Mouse (Mus musculus) monocyte, adult 5-6 weeks (primary cell): ENCODE results near the gene Cpxm1. TPM values are rescaled to one million over a fixed set of nuclear protein-coding genes. Genes with fewer than 3 reads are reported as not detected.
"Not testable (repeated sequence)": the region's sequence is repeated elsewhere in the genome, so short reads cannot be mapped to it uniquely, and the experiment has no call there.

Source experiments
- ATAC-seq: fragments of 153-309, 156-312 bp; replicated peaks from 2 replicates; pipeline ENCODE4 v1.8.0; 2017; ENCODE audit warnings: mild to moderate bottlenecking; ENCODE audit not compliant: low TSS enrichment, insufficient number of reproducible peaks, severe bottlenecking, poor library complexity, low FRiP score
- total RNA-seq: library from RNA; stranded (forward); fragments of 200-1000, 200-491, 200-594 nt; gene quantifications from 3 replicates; pipeline ENCODE4 v1.2.3, GENCODE M21; 2017

Cpxm1 gene
- total RNA-seq, 1 experiment from 2014 or later: 0.67 TPM

DNA sequence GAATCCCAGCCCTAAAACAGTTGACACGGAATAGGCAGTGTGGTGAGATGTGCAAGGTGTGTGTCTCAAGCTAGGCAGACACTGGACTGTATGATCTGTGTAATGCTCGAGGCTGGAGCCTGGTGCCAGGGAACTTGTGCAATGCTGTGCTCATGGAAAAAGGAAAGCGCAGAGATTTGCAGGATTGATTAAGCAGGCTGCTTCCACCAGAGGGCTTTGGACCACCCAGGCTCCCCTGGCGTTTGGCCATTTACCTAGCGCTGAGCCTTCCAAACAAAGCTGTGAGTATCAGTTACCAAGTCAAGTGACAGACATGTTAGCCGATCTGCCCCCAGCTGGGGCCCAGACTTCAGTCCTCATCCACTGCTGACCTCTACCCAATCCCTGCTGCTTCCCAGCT lies 10.8 kb upstream of the Cpxm1 start:
- no peak for ATAC-seq

GRCm38 (mm10) chr2:130406178-130406577 lies 8.8 kb upstream of the Cpxm1 start, which contains the start of gene Tmem239:
TSS of gene Tmem239 (plus strand) at chr2:130406478.
- no peak for ATAC-seq

DNA sequence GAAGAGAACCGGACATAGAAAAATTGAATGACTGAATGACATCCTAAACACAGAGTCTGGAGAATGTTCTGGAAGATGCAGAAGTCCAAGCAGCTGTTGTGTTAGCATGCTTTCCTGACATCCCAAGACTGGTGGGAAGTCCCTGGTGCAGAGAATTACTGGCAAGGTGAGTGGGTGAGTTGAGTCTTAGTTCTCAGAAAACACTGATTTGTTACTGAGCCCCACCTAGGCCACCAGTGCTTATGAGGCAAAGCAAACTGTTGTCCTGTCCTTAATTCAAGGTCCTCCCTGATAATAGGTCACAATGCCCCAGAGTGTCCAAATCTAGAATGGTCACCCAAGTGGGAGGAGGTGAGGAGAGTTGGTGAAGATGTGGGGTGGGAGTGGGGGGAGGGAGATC lies 7.6 kb upstream of the Cpxm1 start, which contains the start of the genes Gm28372 and 1700020A23Rik:
Gene Gm28372, plus strand, starts transcription at position 301 of the 400 bp plus-strand sequence.
Gene 1700020A23Rik, plus strand, starts transcription at position 321 of the 400 bp plus-strand sequence.
- no peak for ATAC-seq

- no peak for ATAC-seq
These were observed 4.5 kb upstream of the Cpxm1 start for GRCm38 (mm10) chr2:130401891-130402290.

DNA sequence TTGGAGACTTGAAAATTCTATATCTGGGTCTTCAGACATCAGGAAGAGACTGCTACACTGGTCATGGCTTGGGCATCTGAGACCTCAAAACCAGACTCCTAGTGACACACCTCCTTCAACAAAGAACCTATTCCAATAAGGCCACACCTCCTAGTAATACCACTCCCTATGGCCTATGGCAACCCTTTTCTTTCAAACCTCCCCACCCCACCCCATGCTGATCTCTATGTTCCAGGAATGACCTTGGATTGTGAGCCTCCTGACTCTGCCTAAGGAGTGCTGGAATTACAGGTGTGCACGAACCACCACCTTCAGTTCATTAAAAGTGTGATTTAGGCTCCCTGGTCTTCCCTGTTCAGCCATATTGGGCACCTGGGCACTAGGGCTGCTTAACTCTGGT lies 2.7 kb upstream of the Cpxm1 start:
- no peak for ATAC-seq

DNA sequence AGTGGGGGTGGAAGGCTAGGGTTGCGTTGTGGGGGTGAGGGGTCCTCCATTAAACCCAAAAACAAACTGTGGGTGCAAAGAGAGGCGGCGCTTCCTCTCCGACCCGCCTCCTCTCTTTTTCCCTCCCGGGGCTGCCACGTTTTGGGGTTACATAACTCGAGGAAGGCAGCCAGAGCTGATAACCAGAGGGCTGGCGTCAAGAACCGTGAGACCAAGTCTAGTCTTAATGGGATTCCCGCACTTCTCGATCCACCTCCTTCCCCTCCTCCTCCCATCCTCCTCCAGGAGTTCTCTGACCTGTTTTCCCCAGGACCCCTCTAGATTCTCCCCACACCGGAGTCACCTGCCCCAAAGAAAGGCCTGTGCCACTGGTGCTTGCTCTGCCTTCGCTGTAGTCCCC lies 717 bp upstream of the Cpxm1 start:
- ATAC-seq: no peak

DNA sequence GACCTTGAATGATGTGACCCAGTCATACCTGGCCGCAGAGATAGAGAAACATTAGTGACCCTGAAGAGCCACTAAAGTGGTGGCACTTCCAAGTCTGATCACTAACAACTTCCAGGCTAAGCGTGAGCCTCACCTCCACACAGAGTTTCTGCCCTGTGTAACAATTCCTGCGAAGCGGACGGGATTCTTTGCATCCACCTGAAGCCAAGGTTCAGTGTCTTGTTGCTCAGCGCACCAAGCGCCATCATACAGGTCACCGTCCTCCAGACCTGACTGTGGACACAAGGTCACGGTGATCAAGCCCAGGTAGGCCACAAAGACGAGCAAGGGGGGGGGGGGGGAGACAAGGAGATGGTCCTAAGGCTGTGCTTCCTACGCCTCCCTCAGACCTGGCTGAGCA lies 1.7 kb downstream of the Cpxm1 start:
- ATAC-seq: no peak

GRCm38 (mm10) chr2:130392836-130393235 lies 4.5 kb downstream of the Cpxm1 start:
- no peak for ATAC-seq

GRCm38 (mm10) chr2:130390993-130391625 lies 6.3 kb downstream of the Cpxm1 start:
- no peak for ATAC-seq

- no peak for ATAC-seq
These were observed 8.6 kb downstream of the Cpxm1 start for GRCm38 (mm10) chr2:130388796-130389195.

- no peak for ATAC-seq
These were observed 11.2 kb downstream of the Cpxm1 start for GRCm38 (mm10) chr2:130386212-130386611.

GRCm38 (mm10) chr2:130383895-130384294 lies 13.5 kb downstream of the Cpxm1 start:
- ATAC-seq: no peak

DNA sequence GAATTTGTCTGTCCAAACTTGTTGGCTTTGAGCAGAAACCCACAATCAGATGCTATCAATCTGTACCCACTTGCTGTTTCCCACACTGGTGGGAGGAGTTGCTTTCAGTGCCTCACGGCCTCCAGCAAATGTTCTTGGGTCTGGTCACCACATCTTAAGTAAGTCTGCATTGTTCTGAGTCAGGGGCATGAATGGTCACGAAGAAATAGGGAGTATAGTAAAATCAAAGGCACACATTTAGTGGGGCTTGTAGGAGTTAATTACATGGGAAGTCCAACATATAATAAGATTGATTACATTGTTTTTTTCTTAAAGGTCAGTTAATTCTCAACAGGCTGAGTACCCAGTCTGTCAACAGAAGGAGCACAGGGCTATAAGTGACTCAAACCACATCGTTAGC lies 14.2 kb downstream of the Cpxm1 start:
- ATAC-seq: no peak

- ATAC-seq: no peak
These were observed 22.4 kb downstream of the Cpxm1 start for GRCm38 (mm10) chr2:130374951-130375350.

DNA sequence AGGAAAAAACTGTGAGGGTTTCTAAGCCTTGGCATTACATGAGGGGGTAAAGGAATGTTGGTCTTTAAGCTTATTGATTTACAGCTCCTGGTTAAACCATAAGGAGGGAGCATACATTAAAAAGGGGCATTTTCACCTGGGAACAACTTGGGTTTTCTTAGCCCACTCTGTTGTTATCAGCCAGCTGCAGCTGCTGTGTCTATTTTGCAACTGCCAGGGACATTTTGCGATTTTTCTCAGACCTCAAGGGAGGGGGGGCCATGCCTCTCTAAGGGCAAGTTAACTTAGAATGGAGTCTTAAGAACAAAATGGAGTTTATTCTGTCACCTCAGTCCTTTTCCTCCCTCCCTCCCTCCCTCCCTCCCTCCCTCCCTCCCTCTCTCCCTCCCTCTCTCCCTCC lies 24.3 kb downstream of the Cpxm1 start:
- not testable (repeated sequence) for ATAC-seq

DNA sequence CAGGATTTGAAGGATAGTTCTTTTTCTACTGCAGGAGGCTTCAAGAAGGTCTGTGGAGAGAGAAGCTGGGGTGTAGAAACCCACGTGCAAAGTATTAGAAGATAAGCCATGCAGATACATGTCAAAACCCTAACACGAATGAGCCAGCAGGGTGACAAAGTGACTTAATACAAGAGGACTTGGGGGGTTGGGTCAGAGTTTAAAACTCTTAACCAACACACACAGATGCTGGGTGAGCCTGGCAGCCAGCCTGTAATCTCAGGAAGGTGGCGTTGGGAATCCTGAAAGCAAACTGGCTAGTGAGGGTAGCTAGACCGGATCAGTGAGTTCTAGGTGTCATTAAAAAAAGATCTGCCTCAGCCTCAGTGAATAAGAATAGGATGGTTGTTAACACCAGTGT lies 30.0 kb downstream of the Cpxm1 start:
- ATAC-seq: no peak

- no peak for ATAC-seq
These were observed 31.9 kb downstream of the Cpxm1 start for GRCm38 (mm10) chr2:130365211-130366094.

DNA sequence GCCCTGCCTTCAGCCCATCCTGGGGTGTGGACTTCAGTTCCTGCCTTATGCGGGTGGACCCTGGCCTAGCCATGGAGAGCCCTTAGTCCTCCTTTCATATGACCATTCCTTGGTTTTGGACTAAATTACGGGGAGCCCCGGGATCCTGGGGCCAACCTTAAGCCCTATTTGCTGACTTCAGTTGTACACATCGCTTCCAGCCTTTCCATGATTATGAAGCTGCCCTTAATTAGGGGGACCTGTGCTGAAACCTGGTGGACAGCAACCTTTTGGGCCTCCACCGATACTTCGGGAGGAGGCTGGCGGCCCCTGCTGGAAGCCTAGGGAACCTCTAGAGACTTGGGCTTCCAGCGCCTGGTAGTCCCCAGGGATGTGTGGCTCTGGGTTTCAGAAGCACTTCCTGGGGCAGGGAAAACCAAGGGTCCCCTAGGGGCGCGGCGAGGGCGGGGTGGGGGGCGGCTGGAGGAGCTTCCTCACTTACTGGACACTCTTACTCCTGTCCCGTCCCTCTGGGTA lies 34.8 kb downstream of the Cpxm1 start:
- ATAC-seq: no peak

DNA sequence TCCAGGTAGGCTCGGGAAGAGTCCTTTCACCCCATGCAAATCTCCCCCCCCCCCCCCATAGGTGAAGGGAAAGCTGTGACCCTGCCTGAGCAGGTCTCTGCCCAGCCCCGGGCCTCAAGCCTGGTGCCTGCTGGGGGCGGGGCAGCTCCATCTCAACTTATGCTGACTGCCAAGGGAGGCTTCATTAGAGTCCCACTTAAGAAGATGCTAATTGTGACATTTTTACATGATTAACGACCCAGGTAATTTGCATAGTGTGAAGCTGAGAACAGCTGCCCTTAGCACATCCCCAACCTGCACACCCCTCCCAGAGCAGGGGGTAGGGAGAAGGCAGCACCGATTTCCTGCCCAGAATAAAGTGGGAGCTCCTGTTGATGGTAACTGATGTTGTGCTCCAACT lies 38.5 kb downstream of the Cpxm1 start:
- no peak for ATAC-seq

- no peak for ATAC-seq
These were observed 39.8 kb downstream of the Cpxm1 start for GRCm38 (mm10) chr2:130357551-130357950.
